Mouse (Mus musculus) B cell, adult 67 days (primary cell): ENCODE measurements around the gene Rbp7. TPM values are rescaled to one million over a fixed set of nuclear protein-coding genes. Genes with fewer than 3 reads are reported as not detected.

Source experiments
- total RNA-seq, 2 experiments: library from RNA; stranded (reverse); gene quantifications; 4 replicates each; pipeline ENCODE4 v1.2.4; 2023

The Rbp7 gene
- not detected for total RNA-seq

DNA sequence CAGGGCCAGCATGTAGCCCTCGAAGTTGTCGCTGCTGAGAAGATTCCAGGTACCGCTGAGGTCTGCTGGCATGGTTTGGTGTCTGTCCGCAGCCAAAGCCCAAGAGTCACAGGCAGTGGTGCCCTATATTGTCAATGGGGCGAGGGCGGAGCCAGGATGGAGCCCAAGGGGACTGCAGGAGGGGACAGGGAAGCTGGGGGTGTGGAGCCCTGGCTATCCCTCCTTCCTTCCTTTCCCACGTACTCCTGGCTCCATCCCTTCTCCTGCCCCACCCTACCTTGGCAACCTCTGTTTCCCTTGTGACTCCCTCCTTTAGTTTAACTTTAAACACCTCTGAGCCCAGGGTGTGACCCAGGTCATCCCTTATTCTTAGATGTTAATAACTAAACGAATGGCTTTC is at the start of gene Rbp7:
Gene Rbp7, minus strand, starts transcription at position 100 of the 400 bp plus-strand sequence.

DNA sequence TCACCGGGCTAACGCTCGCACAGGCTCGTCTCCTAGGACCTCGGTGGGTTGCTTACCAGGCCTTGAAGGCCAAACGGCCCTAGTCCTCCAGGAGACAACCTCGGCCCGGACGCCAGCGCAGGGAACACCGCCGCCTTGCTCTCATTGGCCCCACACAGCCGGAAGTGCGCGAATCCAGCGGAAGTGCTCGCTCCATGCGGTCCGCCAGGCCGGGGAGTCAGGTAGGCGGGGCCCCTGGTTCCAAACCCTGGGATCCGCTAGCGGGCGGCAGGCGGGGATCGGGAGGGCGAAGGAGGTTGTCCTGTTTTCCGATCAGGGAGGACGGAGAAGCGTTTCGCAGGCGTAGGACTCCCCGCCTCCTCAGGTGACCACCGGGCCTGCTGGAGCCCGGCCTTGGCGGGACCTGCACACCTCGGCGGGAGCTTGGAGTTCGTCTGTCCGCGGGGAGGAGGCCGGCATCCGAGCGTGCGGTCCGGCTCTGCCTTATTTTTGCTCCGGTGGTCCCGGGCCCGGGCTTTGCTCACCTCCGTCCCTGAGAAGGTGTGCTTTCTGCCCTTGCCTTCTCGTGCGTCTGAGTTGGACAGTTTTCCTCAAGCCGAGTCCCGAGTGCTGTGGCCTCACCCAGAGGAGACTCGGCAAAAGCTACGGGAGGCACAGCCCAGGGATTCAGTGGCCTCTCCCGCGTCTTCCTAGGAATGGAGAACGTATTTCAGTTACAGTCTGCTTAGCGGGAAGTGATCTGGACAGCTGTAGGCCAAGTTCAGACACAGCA is 30.5 kb upstream of the Rbp7 start, which contains the start of the genes Nmnat1 and Lzic:
Gene Nmnat1, minus strand, starts transcription at position 150 of the 772 bp plus-strand sequence.
Gene Lzic, plus strand, starts transcription at position 177 of the 772 bp plus-strand sequence.

DNA sequence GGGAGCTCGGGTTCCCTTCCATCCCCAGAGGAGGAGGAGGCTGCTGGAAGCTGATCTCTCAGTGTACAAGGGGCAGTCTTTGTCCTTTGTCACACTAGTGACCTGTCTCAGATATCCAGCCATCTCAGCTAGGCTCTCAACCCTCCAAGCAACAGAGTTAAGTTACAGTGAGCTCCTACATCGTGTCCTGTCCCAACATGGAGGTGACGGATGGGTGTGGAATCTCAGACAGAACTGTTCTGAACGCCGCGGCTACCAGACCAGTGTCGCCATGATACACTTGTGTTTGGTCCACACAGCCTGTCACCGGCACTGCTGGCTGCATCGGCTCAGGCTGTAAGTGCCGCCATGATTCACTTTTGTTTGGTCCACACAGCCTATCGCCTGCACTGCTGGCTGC is 22.3 kb upstream of the Rbp7 start, which contains the start of gene Tmem274:
Gene Tmem274, plus strand, starts transcription at position 301 of the 400 bp plus-strand sequence.

GRCm38 (mm10) chr4:149426325-149427199 is 28.2 kb downstream of the Rbp7 start, which contains the start of gene Ube4b:
TSS of gene Ube4b (minus strand) at chr4:149426749.

Other genes starting within 250 kb of the Rbp7 start
- gene Kif1b, start 147.3 kb downstream of the Rbp7 start, total RNA-seq: 10 to 100 TPM; 14.4 to 16.4 TPM
- 10 to 100 TPM; 62.0 to 85.0 TPM for gene Ube4b, start 28.2 kb downstream of the Rbp7 start, total RNA-seq
- not detected for gene Tmem274, start 22.4 kb upstream of the Rbp7 start, total RNA-seq
- gene Nmnat1, start 30.2 kb upstream of the Rbp7 start, total RNA-seq: 1 to 10 TPM; 8.0 to 8.6 TPM
- 10 to 100 TPM; 27.4 to 28.8 TPM for gene Lzic, start 30.3 kb upstream of the Rbp7 start, total RNA-seq
- 1 to 10 TPM; 1.4 to 4.2 TPM for gene Ctnnbip1, start 63.3 kb upstream of the Rbp7 start, total RNA-seq
- 1 to 10 TPM; 3.3 to 3.7 TPM for gene Clstn1, start 131.5 kb upstream of the Rbp7 start, total RNA-seq
- 100 to 1,000 TPM; 240 to 263 TPM for gene Pik3cd, start 247.6 kb upstream of the Rbp7 start, total RNA-seq